Mouse (Mus musculus) CH12.LX (cell line): Measurements from ENCODE around the gene Sec22b. TPM values are rescaled to one million over a fixed set of nuclear protein-coding genes. Genes with fewer than 3 reads are reported as not detected.

Experiments
- DNase-seq: peaks from one replicate; pipeline ENCODE4 v3.0.0-alpha.2; 2013; ENCODE audit errors: extremely low read depth
- H3K27ac ChIP-seq: 2 replicates; pipeline ENCODE4 v1.5.1; 2012; ENCODE audit warnings: low read depth, mild to moderate bottlenecking, control low read depth, moderate library complexity; ENCODE audit not compliant: insufficient read depth
- H3K27me3 ChIP-seq: replicated peaks from 2 replicates; pipeline ENCODE3; 2012; ENCODE audit warnings: inconsistent platforms
- H3K36me3 ChIP-seq, 2 experiments: replicated peaks in 1 of 2; 2 replicates each; pipeline versions ENCODE3 to v1.6.1; 2012; ENCODE audit warnings: inconsistent platforms in 1 of 2, low read length in 1 of 2, mild to moderate bottlenecking in 1 of 2, mixed read lengths in 1 of 2, moderate library complexity in 1 of 2; ENCODE audit not compliant: control insufficient read depth in 1 of 2, insufficient read depth in 1 of 2
- H3K4me1 ChIP-seq, 2 experiments: 2 replicates each; pipeline ENCODE4 v1.6.1; 2012; ENCODE audit warnings: inconsistent platforms in 1 of 2, moderate library complexity in 1 of 2; ENCODE audit not compliant: insufficient read depth in 2 of 2, control insufficient read depth in 1 of 2
- H3K4me2 ChIP-seq: 2 replicates; pipeline ENCODE4 v1.6.1; 2012; ENCODE audit warnings: low read depth, mild to moderate bottlenecking, control low read depth; ENCODE audit not compliant: poor library complexity, insufficient read depth, severe bottlenecking
- H3K4me3 ChIP-seq, 3 experiments: fragments of 150-350 bp in 1 of 3; sonication (generic) in 1 of 3; replicated peaks in 1 of 3; 2 replicates each; pipeline versions ENCODE3 to v1.5.1; 2011 to 2012; ENCODE audit warnings: low read depth in 2 of 3, low read length in 2 of 3, mild to moderate bottlenecking in 2 of 3, moderate library complexity in 2 of 3, control low read depth in 1 of 3, improper control_type of control experiment in 1 of 3, inconsistent platforms in 1 of 3, mixed read lengths in 1 of 3; ENCODE audit not compliant: poor library complexity in 1 of 3
- H3K79me2 ChIP-seq: replicated peaks from 2 replicates; pipeline ENCODE4 v1.6.1; 2012; ENCODE audit warnings: mild to moderate bottlenecking, moderate library complexity; ENCODE audit not compliant: control insufficient read depth, poor library complexity, insufficient read depth, severe bottlenecking; ENCODE audit errors: extremely low read depth
- H3K9ac ChIP-seq: 2 replicates; pipeline ENCODE4 v1.6.1; 2012; ENCODE audit warnings: low read depth, mild to moderate bottlenecking, control low read depth, moderate library complexity; ENCODE audit not compliant: insufficient read depth
- H3K9me3 ChIP-seq: replicated peaks from 2 replicates; pipeline ENCODE3; 2012; ENCODE audit warnings: low read length, inconsistent platforms, mixed read lengths
- BHLHE40 ChIP-seq: IDR thresholded peaks from 2 replicates; pipeline ENCODE4 v1.6.1; 2011; ENCODE audit warnings: mild to moderate bottlenecking, low read depth, low read length, improper control_type of control experiment
- E2F4 ChIP-seq: IDR thresholded peaks from 2 replicates; pipeline ENCODE4 v1.6.1; 2011; ENCODE audit warnings: low read depth, low read length, improper control_type of control experiment; ENCODE audit not compliant: insufficient replicate concordance
- ELF1 ChIP-seq: IDR thresholded peaks from 2 replicates; pipeline ENCODE4 v1.6.1; 2014; ENCODE audit warnings: low read depth, mild to moderate bottlenecking, inconsistent platforms, low read length, improper control_type of control experiment
- GABPA ChIP-seq: IDR thresholded peaks from 2 replicates; pipeline ENCODE4 v1.6.1; 2012; ENCODE audit warnings: low read depth, low read length, improper control_type of control experiment, inconsistent platforms; ENCODE audit not compliant: insufficient replicate concordance
- JUN ChIP-seq: IDR thresholded peaks from 2 replicates; pipeline ENCODE4 v1.6.1; 2011; ENCODE audit warnings: low read depth, mild to moderate bottlenecking, low read length, improper control_type of control experiment, moderate library complexity; ENCODE audit not compliant: insufficient read depth
- JUND ChIP-seq: conservative IDR thresholded peaks from 2 replicates; pipeline ENCODE4 v1.6.1; 2011; ENCODE audit warnings: low read depth, low read length, improper control_type of control experiment
- KAT2A ChIP-seq: IDR thresholded peaks from 2 replicates; pipeline ENCODE4 v1.6.1; 2012; ENCODE audit warnings: low read length, improper control_type of control experiment, inconsistent platforms; ENCODE audit not compliant: insufficient replicate concordance
- MAFK ChIP-seq: IDR thresholded peaks from 2 replicates; pipeline ENCODE4 v1.6.1; 2011; ENCODE audit warnings: low read length, improper control_type of control experiment; ENCODE audit not compliant: insufficient replicate concordance
- NELFE ChIP-seq: IDR thresholded peaks from 2 replicates; pipeline ENCODE4 v1.6.1; 2011; ENCODE audit warnings: low read depth, low read length, improper control_type of control experiment
- POLR2AphosphoS2 ChIP-seq: IDR thresholded peaks from 2 replicates; pipeline ENCODE4 v1.6.1; 2011; ENCODE audit warnings: low read depth, low read length, improper control_type of control experiment
- RCOR1 ChIP-seq: conservative IDR thresholded peaks from 2 replicates; pipeline ENCODE4 v1.6.1; 2012; ENCODE audit warnings: low read depth, mild to moderate bottlenecking, inconsistent platforms, low read length, improper control_type of control experiment
- SIN3A ChIP-seq: IDR thresholded peaks from 2 replicates; pipeline ENCODE4 v1.6.1; 2012; ENCODE audit warnings: low read length, improper control_type of control experiment, inconsistent platforms
- SMC3 ChIP-seq: IDR thresholded peaks from 2 replicates; pipeline ENCODE4 v1.6.1; 2011; ENCODE audit warnings: low read depth, low read length, improper control_type of control experiment
- TCF12 ChIP-seq: IDR thresholded peaks from 2 replicates; pipeline ENCODE4 v1.6.1; 2014; ENCODE audit warnings: low read depth, mild to moderate bottlenecking, inconsistent platforms, low read length, improper control_type of control experiment
- UBTF ChIP-seq: IDR thresholded peaks from 2 replicates; pipeline ENCODE4 v1.6.1; 2012; ENCODE audit warnings: low read depth, mild to moderate bottlenecking, inconsistent platforms, low read length, improper control_type of control experiment, moderate library complexity
- USF1 ChIP-seq: IDR thresholded peaks from 2 replicates; pipeline ENCODE4 v1.6.1; 2014; ENCODE audit warnings: low read depth, mild to moderate bottlenecking, inconsistent platforms, low read length, improper control_type of control experiment
- USF2 ChIP-seq: conservative IDR thresholded peaks from 2 replicates; pipeline ENCODE4 v1.6.1; 2011; ENCODE audit warnings: low read depth, low read length, improper control_type of control experiment
- ZMIZ1 ChIP-seq: IDR thresholded peaks from 2 replicates; pipeline ENCODE4 v1.6.1; 2012; ENCODE audit warnings: low read depth, mild to moderate bottlenecking, inconsistent platforms, low read length, improper control_type of control experiment
- ZNF384 ChIP-seq: IDR thresholded peaks from 2 replicates; pipeline ENCODE4 v1.6.1; 2012; ENCODE audit warnings: low read depth, low read length, improper control_type of control experiment, inconsistent platforms
- dilution Hi-C: fragments of 300-500 bp; cut with MboI; formaldehyde crosslinking; loops from 2 replicates; pipeline ENCODE4 v1.14.3; 2020; ENCODE audit warnings: low sequenced_read_pairs; ENCODE audit not compliant: extremely low pct_unique_long_range_greater_than_20kb, extremely low pct_ligation_motif_present
- in situ Hi-C: fragments of 300-500 bp; cut with MboI; formaldehyde crosslinking; loops from 3 replicates; pipeline ENCODE4 v1.14.3; 2019; ENCODE audit warnings: low sequenced_read_pairs, low pct_ligation_motif_present, low pct_unique_long_range_greater_than_20kb, mixed read lengths
- polyA plus RNA-seq: library from polyadenylated mRNA; unstranded; fragments of >175 nt; gene quantifications from 2 replicates; pipeline ENCODE4 v1.2.1, GENCODE M21; 2012; ENCODE audit warnings: low read depth; ENCODE audit not compliant: insufficient read length
- total RNA-seq, 2 experiments: library from RNA; depleted of rRNA; stranded (reverse); fragments of 300-350 nt in 1 of 2; fragments of >200 nt in 1 of 2; gene quantifications; 2 replicates each; pipeline ENCODE4 v1.2.3; 2012 to 2014

Sec22b gene
- total and polyA plus RNA-seq, 3 experiments = 42.6 to 82.8 (median 82.4) TPM

DNA sequence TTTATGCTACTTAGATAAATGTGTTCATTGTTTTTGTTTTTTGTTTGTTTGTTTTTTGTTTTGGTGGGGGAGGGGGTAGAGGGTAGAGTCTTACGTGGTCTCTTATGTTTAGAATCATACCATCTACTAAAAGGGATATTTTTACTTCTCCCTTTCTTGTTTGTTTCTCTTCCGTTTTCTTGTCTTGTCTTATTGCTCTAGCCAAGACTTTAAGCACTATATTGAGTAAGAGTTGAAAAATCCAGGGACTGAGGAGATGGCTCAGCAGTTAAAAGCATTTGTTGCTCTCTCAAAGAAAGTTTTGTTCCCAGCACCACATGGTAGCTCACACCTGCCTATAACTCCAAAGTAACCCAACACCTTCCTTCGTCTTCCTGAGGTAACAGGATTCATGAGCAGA lies 50.1 kb downstream of the Sec22b start:
- Histone ChIP-seq H3K9ac (no peak overlapping the region), H3K4me3 (no peak overlapping the region), H3K4me1 (peaks cover 5 to 35% of the 10 kb centered on the region in 2 experiments; a peak in 3 of 4 replicates), H3K27ac (no peak overlapping the region), H3K4me2 (no peak overlapping the region), H3K9me3 (peaks cover 16% of the 10 kb centered on the region), H3K36me3 (no peaks in the 10 kb centered on the region), H3K79me2 (no peaks in the 10 kb centered on the region), H3K27me3 (peaks cover 3% of the 10 kb centered on the region)
- TF ChIP-seq GABPA (no peak), NELFE (no peak), KAT2A (no peak), TCF12 (no peak), E2F4 (no peak), SIN3A (no peak), JUN (no peak)
- TF ChIP-seq, all 38 proteins: peak for 0
- in situ Hi-C loops = no loop called here
- no peak for DNase-seq
- dilution Hi-C loops = no loop called here

- no peaks in the 10 kb centered on the region for H3K36me3 ChIP-seq
- H3K27ac ChIP-seq = no peak overlapping the region
- H3K9me3 ChIP-seq = peaks cover 16% of the 10 kb centered on the region
- no peak for TF ChIP-seq TCF12
- no peak for TF ChIP-seq JUND
- TF ChIP-seq ZMIZ1 = no peak
- TF ChIP-seq GABPA = no peak
- TF ChIP-seq JUN = no peak
- TF ChIP-seq UBTF = no peak
- no peak for TF ChIP-seq E2F4
- TF ChIP-seq ZNF384 = no peak
- TF ChIP-seq BHLHE40 = no peak
- TF ChIP-seq SMC3 = no peak
- TF ChIP-seq RCOR1 = no peak
- no peak for TF ChIP-seq USF1
- TF ChIP-seq KAT2A = no peak
- TF ChIP-seq ELF1 = no peak
- TF ChIP-seq MAFK = no peak
- TF ChIP-seq POLR2AphosphoS2 = no peak
- TF ChIP-seq USF2 = no peak
- no peak overlapping the region for H3K9ac ChIP-seq
- in situ Hi-C loops (no loop called here), dilution Hi-C loops (no loop called here)
- H3K4me1 ChIP-seq = peaks cover 7 to 39% of the 10 kb centered on the region in 2 experiments
- no peak overlapping the region for H3K4me2 ChIP-seq
- no peak for DNase-seq
- peaks cover 3% of the 10 kb centered on the region for H3K27me3 ChIP-seq
- no peak overlapping the region for H3K4me3 ChIP-seq
- H3K79me2 ChIP-seq = no peaks in the 10 kb centered on the region
Observed at GRCm38 (mm10) chr3:97953196-97953595, 52.2 kb downstream of the Sec22b start.
